Mouse (Mus musculus) midbrain, embryonic 14.5 days (tissue): Measurements from ENCODE around the gene Agbl2. TPM values are rescaled to one million over a fixed set of nuclear protein-coding genes. Genes with fewer than 3 reads are reported as not detected.
A peak's percentile ranks its signal among the peaks of the same experiment; 100 is the strongest.

Experiments used
- ATAC-seq: fragments of 200-750 bp; cut with Nextera tagmentation; 2 replicates; pipeline ENCODE4 v1.8.0; 2017; ENCODE audit warnings: moderate number of reproducible peaks, moderate library complexity; ENCODE audit not compliant: low FRiP score, low TSS enrichment
- DNase-seq: peaks from one replicate; pipeline ENCODE4 v3.0.0-alpha.2; 2015
- H3K27ac ChIP-seq: fragments of 300-500 bp; sonication (generic); replicated peaks from 2 replicates; pipeline ENCODE4 v1.5.1; 2014; ENCODE audit warnings: mild to moderate bottlenecking, low read depth, low read length, moderate library complexity
- H3K27me3 ChIP-seq: fragments of 300-500 bp; sonication (generic); 2 replicates; pipeline ENCODE4 v1.6.1; 2014; ENCODE audit warnings: low read length, control low read depth, mixed read lengths; ENCODE audit not compliant: control insufficient read depth, insufficient read depth
- H3K36me3 ChIP-seq: fragments of 300-500 bp; sonication (generic); 2 replicates; pipeline ENCODE4 v1.6.1; 2014; ENCODE audit warnings: low read length, control low read depth; ENCODE audit not compliant: control insufficient read depth, insufficient read depth
- H3K4me1 ChIP-seq: fragments of 300-500 bp; sonication (generic); 2 replicates; pipeline ENCODE4 v1.6.1; 2014; ENCODE audit warnings: mild to moderate bottlenecking, antibody characterized with exemption, low read length, control low read depth; ENCODE audit not compliant: control insufficient read depth, insufficient read depth
- H3K4me2 ChIP-seq: fragments of 300-500 bp; sonication (generic); 2 replicates; pipeline ENCODE4 v1.6.1; 2014; ENCODE audit warnings: mild to moderate bottlenecking, low read length, moderate library complexity
- H3K4me3 ChIP-seq: fragments of 300-500 bp; sonication (generic); replicated peaks from 2 replicates; pipeline ENCODE4 v1.5.1; 2014; ENCODE audit warnings: low read depth, low read length
- H3K9ac ChIP-seq: fragments of 300-500 bp; sonication (generic); replicated peaks from 2 replicates; pipeline ENCODE4 v1.6.1; 2014; ENCODE audit warnings: mild to moderate bottlenecking, low read length, moderate library complexity
- H3K9me3 ChIP-seq: fragments of 300-500 bp; sonication (generic); 2 replicates; pipeline ENCODE4 v1.6.1; 2016; ENCODE audit warnings: low read length, control low read depth, mixed read lengths; ENCODE audit not compliant: control insufficient read depth
- WGBS: fragments of 180-500 bp; shearing (Covaris S2); extraction: QIAGEN DNeasy Blood & Tissue Kit; methylation state at CpG from one replicate; pipeline ENCODE4 v1.1.7; 2014; 5-methylcytosine and 5-hydroxymethylcytosine counted together
- polyA plus RNA-seq: library from polyadenylated mRNA; unstranded; fragments of >200 nt; fragmentation: Nextera tagmentation; extraction: Ambion mirVana; gene quantifications from 2 replicates; pipeline ENCODE4 v1.2.1, GENCODE M21; 2014

Gene Agbl2
- polyA plus RNA-seq, 1 experiment from 2014 or later: 0.30 TPM

GRCm38 (mm10) chr2:90871180-90871961 lies 88.8 kb downstream of the Agbl2 start:
- ATAC-seq (no peak), DNase-seq (no peak)
- H3K36me3 ChIP-seq: peaks cover 22% of the 10 kb centered on the region
- H3K9ac ChIP-seq: no peak overlapping the region
- H3K9me3 ChIP-seq: no peaks in the 10 kb centered on the region
- H3K4me2 ChIP-seq: no peak overlapping the region
- H3K4me1 ChIP-seq: no peaks in the 10 kb centered on the region
- H3K27me3 ChIP-seq: no peaks in the 10 kb centered on the region
- no peak overlapping the region for H3K27ac ChIP-seq
- 66% methylated on average over 8 of the region's 8 CpGs for WGBS
- H3K4me3 ChIP-seq: no peak overlapping the region

DNA sequence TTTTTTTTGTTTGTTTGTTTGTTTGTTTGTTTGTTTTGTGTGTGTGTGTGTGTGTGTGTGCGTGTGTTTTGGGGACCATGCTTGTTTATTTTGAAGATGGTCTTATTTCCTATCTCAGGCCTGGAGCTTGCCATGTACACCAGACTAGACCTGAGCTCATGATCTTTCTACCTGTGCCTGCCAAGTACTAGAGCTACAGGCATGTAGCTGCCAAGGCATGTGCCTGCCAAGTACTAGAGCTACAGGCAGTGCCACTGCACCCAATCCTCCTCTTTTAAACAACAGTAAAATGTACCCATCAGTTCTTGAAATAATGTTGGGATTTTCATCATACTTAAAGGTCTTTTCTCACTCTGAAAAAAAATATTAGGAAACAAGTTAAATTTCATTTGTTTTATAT lies 91.5 kb downstream of the Agbl2 start:
- 65% methylated on average over 1 of the region's 1 CpGs for WGBS
- H3K4me3 ChIP-seq: no peak overlapping the region
- DNase-seq (no peak), ATAC-seq (no peak)
- no peaks in the 10 kb centered on the region for H3K27me3 ChIP-seq
- H3K36me3 ChIP-seq: no peaks in the 10 kb centered on the region
- H3K4me2 ChIP-seq: no peak overlapping the region
- no peak overlapping the region for H3K27ac ChIP-seq
- H3K9ac ChIP-seq: no peak overlapping the region
- H3K4me1 ChIP-seq: no peaks in the 10 kb centered on the region
- no peaks in the 10 kb centered on the region for H3K9me3 ChIP-seq

DNA sequence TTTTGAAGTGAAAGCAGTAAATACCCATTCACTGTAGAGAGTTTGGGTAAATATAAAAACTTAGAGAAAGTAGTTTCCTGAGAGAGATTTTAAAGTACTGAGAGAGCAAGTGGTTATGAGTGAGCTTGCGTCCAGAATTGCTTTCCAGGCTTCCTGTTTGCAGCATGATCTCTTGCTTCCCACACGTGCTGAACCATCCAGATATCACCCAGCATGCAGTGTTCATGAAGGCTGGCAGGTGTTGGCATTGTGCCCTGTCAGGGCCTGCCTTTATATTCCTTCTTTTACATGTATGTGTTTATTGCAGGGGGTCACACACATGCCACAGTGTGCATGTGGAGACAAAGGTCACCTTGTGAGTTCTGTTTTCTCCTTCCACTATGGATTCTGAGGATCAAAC lies 92.7 kb downstream of the Agbl2 start:
- Histone ChIP-seq H3K4me3 (no peak overlapping the region), H3K9ac (no peak overlapping the region), H3K36me3 (no peaks in the 10 kb centered on the region), H3K27me3 (no peaks in the 10 kb centered on the region), H3K4me1 (peaks cover 4% of the 10 kb centered on the region; the same call in 1 of the 2 replicates), H3K27ac (no peak overlapping the region), H3K9me3 (no peaks in the 10 kb centered on the region), H3K4me2 (no peak overlapping the region)
- DNase-seq: no peak
- ATAC-seq: no peak
- WGBS: 81% methylated on average over 2 of the region's 2 CpGs

GRCm38 (mm10) chr2:90877584-90878259 lies 95.2 kb downstream of the Agbl2 start:
- DNase-seq: no peak
- ATAC-seq: no peak
- Histone ChIP-seq H3K4me2 (no peak overlapping the region), H3K4me1 (peaks cover 6% of the 10 kb centered on the region; the same call in 1 of the 2 replicates), H3K27me3 (no peaks in the 10 kb centered on the region), H3K4me3 (no peak overlapping the region), H3K9me3 (no peaks in the 10 kb centered on the region), H3K9ac (no peak overlapping the region), H3K27ac (no peak overlapping the region), H3K36me3 (no peaks in the 10 kb centered on the region)
- 69% methylated on average over 5 of the region's 5 CpGs for WGBS

- Histone ChIP-seq H3K36me3 (no peaks in the 10 kb centered on the region), H3K9ac (no peak overlapping the region), H3K27me3 (no peaks in the 10 kb centered on the region), H3K27ac (no peak overlapping the region), H3K9me3 (no peaks in the 10 kb centered on the region), H3K4me3 (no peak overlapping the region), H3K4me1 (peaks cover 9% of the 10 kb centered on the region), H3K4me2 (no peak overlapping the region)
- no peak for DNase-seq
- no peak for ATAC-seq
Measured at GRCm38 (mm10) chr2:90879419-90879818, 96.9 kb downstream of the Agbl2 start.

- ATAC-seq (0 out of 2 replicates have a peak, but pooled peaks have one; percentile 31), DNase-seq (peak; percentile 60)
- Histone ChIP-seq H3K27me3 (no peaks in the 10 kb centered on the region), H3K4me2 (peak overlapping the region; percentile 15; the same call in 1 of the 2 replicates), H3K4me1 (peaks cover 12% of the 10 kb centered on the region), H3K4me3 (no peak overlapping the region), H3K36me3 (no peaks in the 10 kb centered on the region), H3K27ac (0 out of 2 replicates have a peak overlapping the region, but pooled peaks have one; percentile 6), H3K9me3 (no peaks in the 10 kb centered on the region), H3K9ac (no peak overlapping the region)
- 11% methylated on average over 6 of the region's 6 CpGs for WGBS
Measured at GRCm38 (mm10) chr2:90880144-90880785, 97.7 kb downstream of the Agbl2 start.

DNA sequence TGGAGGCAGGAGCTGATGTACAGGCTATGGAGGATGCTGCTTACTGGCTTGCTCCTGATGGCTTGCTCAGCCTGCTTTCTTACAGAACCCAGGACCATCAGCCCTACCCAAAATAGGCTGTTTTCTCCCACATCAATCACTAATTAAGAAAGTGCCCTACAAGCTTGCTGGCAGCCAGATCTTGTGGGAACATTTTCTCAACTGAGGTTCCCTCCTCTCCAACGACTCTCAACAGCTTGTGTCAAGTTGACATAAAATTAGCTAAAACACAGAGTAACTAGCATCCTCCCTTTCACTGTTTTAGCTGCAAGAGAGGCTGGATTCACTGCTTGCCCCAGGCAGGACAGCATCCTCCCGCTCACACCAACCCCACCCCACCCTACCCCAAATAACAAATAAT lies 99.3 kb downstream of the Agbl2 start:
- H3K4me3 ChIP-seq: no peak overlapping the region
- DNase-seq (no peak), ATAC-seq (no peak)
- 89% methylated on average over 2 of the region's 2 CpGs for WGBS
- no peak overlapping the region for H3K27ac ChIP-seq
- H3K4me2 ChIP-seq: no peak overlapping the region
- H3K27me3 ChIP-seq: no peaks in the 10 kb centered on the region
- H3K9ac ChIP-seq: no peak overlapping the region
- peaks cover 12% of the 10 kb centered on the region for H3K4me1 ChIP-seq
- no peaks in the 10 kb centered on the region for H3K36me3 ChIP-seq
- H3K9me3 ChIP-seq: no peaks in the 10 kb centered on the region
